Mouse (Mus musculus) MEL (cell line): ENCODE data around the gene Itpkc. TPM values are rescaled to one million over a fixed set of nuclear protein-coding genes. Genes with fewer than 3 reads are reported as not detected.

Source experiments
- DNase-seq: peaks from one replicate; pipeline ENCODE4 v3.0.0; 2011; ENCODE audit warnings: low read depth, low spot score
- H3K27ac ChIP-seq: 2 replicates; pipeline ENCODE4 v1.5.1; 2012; ENCODE audit warnings: low read depth, mild to moderate bottlenecking, control low read depth, low read length, moderate library complexity; ENCODE audit not compliant: control insufficient read depth
- H3K27me3 ChIP-seq, 2 experiments: fragments of 150-350 bp in 1 of 2; sonication (generic) in 1 of 2; 2 replicates each; pipeline ENCODE4 v1.6.1; 2012; ENCODE audit warnings: low read length in 2 of 2, mild to moderate bottlenecking in 2 of 2, improper control_type of control experiment in 1 of 2, moderate library complexity in 1 of 2; ENCODE audit not compliant: insufficient read depth in 2 of 2, control insufficient read depth in 1 of 2
- H3K36me3 ChIP-seq, 2 experiments: 2 replicates each; pipeline ENCODE4 v1.6.1; 2012 to 2014; ENCODE audit warnings: low read length in 2 of 2, improper control_type of control experiment in 1 of 2, inconsistent platforms in 1 of 2, mild to moderate bottlenecking in 1 of 2; ENCODE audit not compliant: insufficient read depth in 2 of 2, control insufficient read depth in 1 of 2
- H3K4me1 ChIP-seq, 2 experiments: fragments of 150-350 bp in 1 of 2; sonication (generic) in 1 of 2; 2 replicates each; pipeline ENCODE4 v1.6.1; 2012; ENCODE audit warnings: low read length in 2 of 2, improper control_type of control experiment in 1 of 2, mild to moderate bottlenecking in 1 of 2; ENCODE audit not compliant: insufficient read depth in 2 of 2, control insufficient read depth in 1 of 2
- H3K4me3 ChIP-seq, 2 experiments: fragments of 150-350 bp in 1 of 2; sonication (generic) in 1 of 2; 2 replicates each; pipeline ENCODE4 v1.5.1; 2012; ENCODE audit warnings: low read depth in 2 of 2, low read length in 2 of 2, mild to moderate bottlenecking in 2 of 2, moderate library complexity in 2 of 2, control low read depth in 1 of 2, improper control_type of control experiment in 1 of 2; ENCODE audit not compliant: control insufficient read depth in 1 of 2, insufficient read depth in 1 of 2
- H3K79me2 ChIP-seq: 2 replicates; pipeline ENCODE4 v1.6.1; 2012; ENCODE audit warnings: mild to moderate bottlenecking, low read length, moderate library complexity; ENCODE audit not compliant: control insufficient read depth, poor library complexity, insufficient read depth
- H3K9ac ChIP-seq: 2 replicates; pipeline ENCODE4 v1.6.1; 2012; ENCODE audit warnings: low read depth, mild to moderate bottlenecking, control low read depth, low read length, moderate library complexity; ENCODE audit not compliant: control insufficient read depth, poor library complexity, severe bottlenecking
- H3K9me3 ChIP-seq: fragments of 150-350 bp; sonication (generic); replicated peaks from 2 replicates; pipeline ENCODE4 v1.6.1; 2012; ENCODE audit warnings: mild to moderate bottlenecking, low read length, improper control_type of control experiment, moderate library complexity; ENCODE audit not compliant: insufficient read depth
- BHLHE40 ChIP-seq: IDR thresholded peaks from 2 replicates; pipeline ENCODE4 v1.6.1; 2012; ENCODE audit warnings: low read depth, mild to moderate bottlenecking, inconsistent platforms, low read length, improper control_type of control experiment, borderline replicate concordance
- CHD2 ChIP-seq: IDR thresholded peaks from 2 replicates; pipeline ENCODE4 v1.6.1; 2011; ENCODE audit warnings: low read length, improper control_type of control experiment
- CTCF ChIP-seq, 3 experiments: IDR thresholded peaks in 2 of 3; conservative IDR thresholded peaks in 1 of 3; 2 replicates each; pipeline ENCODE4 v1.5.1; 2011 to 2012; ENCODE audit warnings: low read length in 3 of 3, low read depth in 2 of 3, mild to moderate bottlenecking in 2 of 3, improper control_type of control experiment in 1 of 3, inconsistent platforms in 1 of 3, mixed read lengths in 1 of 3, moderate library complexity in 1 of 3; ENCODE audit not compliant: control insufficient read depth in 1 of 3, insufficient read depth in 1 of 3, poor library complexity in 1 of 3, severe bottlenecking in 1 of 3
- GABPA ChIP-seq: IDR thresholded peaks from 2 replicates; pipeline ENCODE4 v1.6.1; 2012; ENCODE audit warnings: low read depth, mild to moderate bottlenecking, inconsistent platforms, low read length, improper control_type of control experiment, moderate library complexity
- GATA1 ChIP-seq: IDR thresholded peaks from 2 replicates; pipeline ENCODE4 v1.6.1; 2011; ENCODE audit warnings: low read depth, low read length, improper control_type of control experiment
- JUND ChIP-seq: IDR thresholded peaks from 2 replicates; pipeline ENCODE4 v1.6.1; 2011; ENCODE audit warnings: low read depth, mild to moderate bottlenecking, improper control_type of control experiment, low read length
- MAFK ChIP-seq: IDR thresholded peaks from 2 replicates; pipeline ENCODE4 v1.6.1; 2011; ENCODE audit warnings: low read depth, mild to moderate bottlenecking, low read length, improper control_type of control experiment, borderline replicate concordance
- MYB ChIP-seq: IDR thresholded peaks from 2 replicates; pipeline ENCODE4 v1.6.1; 2011; ENCODE audit warnings: mild to moderate bottlenecking, low read depth, low read length, improper control_type of control experiment
- NRF1 ChIP-seq: IDR thresholded peaks from 2 replicates; pipeline ENCODE4 v1.6.1; 2014; ENCODE audit warnings: low read depth, mild to moderate bottlenecking, inconsistent platforms, low read length, improper control_type of control experiment, moderate library complexity; ENCODE audit not compliant: poor library complexity, insufficient read depth, severe bottlenecking
- POLR2AphosphoS5 ChIP-seq: IDR thresholded peaks from 2 replicates; pipeline ENCODE4 v1.6.1; 2012; ENCODE audit warnings: low read depth, borderline replicate concordance, mild to moderate bottlenecking, inconsistent platforms, low read length, moderate library complexity, mixed read lengths
- RAD21 ChIP-seq: IDR thresholded peaks from 2 replicates; pipeline ENCODE4 v1.6.1; 2011; ENCODE audit warnings: mild to moderate bottlenecking, low read depth, low read length, improper control_type of control experiment
- TAL1 ChIP-seq: IDR thresholded peaks from 2 replicates; pipeline ENCODE4 v1.6.1; 2012; ENCODE audit warnings: mild to moderate bottlenecking, inconsistent platforms, low read length, moderate library complexity, mixed read lengths
- ZKSCAN1 ChIP-seq: IDR thresholded peaks from 2 replicates; pipeline ENCODE4 v1.6.1; 2012; ENCODE audit warnings: low read depth, mild to moderate bottlenecking, inconsistent platforms, low read length, improper control_type of control experiment, moderate library complexity
- ZMIZ1 ChIP-seq: IDR thresholded peaks from 2 replicates; pipeline ENCODE4 v1.6.1; 2012; ENCODE audit warnings: low read depth, mild to moderate bottlenecking, inconsistent platforms, low read length, improper control_type of control experiment, moderate library complexity
- polyA plus RNA-seq, 2 experiments: library from polyadenylated mRNA; stranded (reverse) in 1 of 2; unstranded in 1 of 2; fragments of >175 nt in 1 of 2; fragments of >200 nt in 1 of 2; gene quantifications; 2 replicates each; pipeline versions ENCODE4 v1.2.1 to v1.2.4; 2012; ENCODE audit warnings: low replicate concordance in 2 of 2, low read depth in 1 of 2; ENCODE audit not compliant: insufficient read length in 2 of 2, insufficient read depth in 1 of 2, missing spikeins in 1 of 2
- total RNA-seq: library from RNA; depleted of rRNA; stranded (reverse); fragments of 300-350 nt; gene quantifications from 2 replicates; pipeline ENCODE4 v1.2.3, GENCODE M21; 2012

The Itpkc gene
- total and polyA plus RNA-seq, 3 experiments, result 6.3 to 6.8 TPM; not detected in 1

- Histone ChIP-seq H3K4me3 (no peak overlapping the region), H3K36me3 (peaks cover 16 to 26% of the 10 kb centered on the region in 2 experiments), H3K27ac (no peak overlapping the region), H3K27me3 (no peaks in the 10 kb centered on the region), H3K79me2 (peaks cover 29% of the 10 kb centered on the region), H3K4me1 (peaks cover 6 to 11% of the 10 kb centered on the region in 2 experiments; a peak in 3 of 4 replicates), H3K9ac (no peak overlapping the region), H3K9me3 (no peaks in the 10 kb centered on the region)
- DNase-seq, result no peak
- TF ChIP-seq GABPA (no peak), CHD2 (no peak), MYB (no peak), ZMIZ1 (no peak), MAFK (no peak)
These were observed 36.0 kb downstream of the Itpkc start for GRCm38 (mm10) chr7:27192434-27192833.

GRCm38 (mm10) chr7:27189271-27189931 lies 39.1 kb downstream of the Itpkc start:
- no peak overlapping the region for H3K9ac ChIP-seq
- no peaks in the 10 kb centered on the region for H3K27me3 ChIP-seq
- H3K4me3 ChIP-seq, result no peak overlapping the region
- peaks cover 15% of the 10 kb centered on the region for H3K79me2 ChIP-seq
- H3K36me3 ChIP-seq, result peaks cover 6 to 19% of the 10 kb centered on the region in 2 experiments
- H3K27ac ChIP-seq, result no peak overlapping the region
- H3K4me1 ChIP-seq, result peaks cover 0 to 1% of the 10 kb centered on the region in 2 experiments; a peak in 2 of 4 replicates
- peak; percentile 28 to 50 (median 44); a peak in 5 of 6 replicates for TF ChIP-seq CTCF (IDR thresholded peaks at IDR 0.05 in 2 of 3, conservative IDR thresholded peaks at IDR 0.05 in 1 of 3; ENCODE audit: control insufficient read depth in 1 of 3, insufficient read depth in 1 of 3, low read depth in 2 of 3, low read length in 3 of 3, poor library complexity in 1 of 3, severe bottlenecking in 1 of 3)
- no peak for TF ChIP-seq RAD21
- no peaks in the 10 kb centered on the region for H3K9me3 ChIP-seq
- DNase-seq, result peak; percentile 49

- DNase-seq, result no peak
- Histone ChIP-seq H3K4me1 (no peaks in the 10 kb centered on the region), H3K9ac (no peak overlapping the region), H3K79me2 (no peaks in the 10 kb centered on the region), H3K27me3 (no peaks in the 10 kb centered on the region), H3K9me3 (no peaks in the 10 kb centered on the region), H3K36me3 (peaks cover 0 to 10% of the 10 kb centered on the region in 2 experiments; a peak in 2 of 4 replicates)
- TF ChIP-seq BHLHE40, result no peak
- no peak for TF ChIP-seq POLR2AphosphoS5
- TF ChIP-seq GATA1, result no peak
- TF ChIP-seq ZKSCAN1, result no peak
- TF ChIP-seq MYB, result no peak
- TF ChIP-seq TAL1, result no peak
- TF ChIP-seq GABPA, result no peak
- TF ChIP-seq NRF1, result no peak
- no peak for TF ChIP-seq JUND
- TF ChIP-seq, all 39 proteins: peak for 0
- Histone ChIP-seq H3K4me3 (no peak overlapping the region), H3K27ac (no peak overlapping the region)
These were observed 42.5 kb downstream of the Itpkc start for GRCm38 (mm10) chr7:27185986-27186385.
